Mouse (Mus musculus) bone marrow, adult 2 months (tissue): ENCODE results near the gene Prrc2a. TPM values are rescaled to one million over a fixed set of nuclear protein-coding genes. Genes with fewer than 3 reads are reported as not detected.

Experiments used
- H3K27ac ChIP-seq: fragments of 200-500 bp; 2 replicates; pipeline ENCODE4 v1.5.1; 2012; ENCODE audit warnings: low read depth, mild to moderate bottlenecking, control low read depth, inconsistent platforms, low read length; ENCODE audit not compliant: control insufficient read depth, poor library complexity, insufficient read depth
- H3K4me1 ChIP-seq: fragments of 200-500 bp; 2 replicates; pipeline ENCODE4 v1.6.1; 2011; ENCODE audit warnings: low read length; ENCODE audit not compliant: control insufficient read depth, insufficient read depth
- H3K4me3 ChIP-seq: fragments of 200-500 bp; replicated peaks from 2 replicates; pipeline ENCODE3; 2011; ENCODE audit warnings: mild to moderate bottlenecking, low read depth, low read length, control low read depth; ENCODE audit not compliant: control insufficient read depth
- CTCF ChIP-seq: fragments of 200-500 bp; IDR thresholded peaks from 2 replicates; pipeline ENCODE4 v1.5.1; 2011; ENCODE audit warnings: low read length, control low read depth; ENCODE audit not compliant: control insufficient read depth, insufficient read depth
- POLR2A ChIP-seq: fragments of 200-500 bp; IDR thresholded peaks from 2 replicates; pipeline ENCODE4 v1.6.1; 2011; ENCODE audit warnings: low read depth, mild to moderate bottlenecking, control low read depth, low read length, borderline replicate concordance; ENCODE audit not compliant: control insufficient read depth
- WGBS: fragments of 180-500 bp; shearing (Covaris S2); methylation state at CpG from one replicate; pipeline ENCODE4 v1.1.7; 2018; 5-methylcytosine and 5-hydroxymethylcytosine counted together
- polyA plus RNA-seq: library from polyadenylated mRNA; stranded (reverse); fragments of >200 nt; gene quantifications from 2 replicates; pipeline ENCODE4 v1.2.4, GENCODE M21; 2011; ENCODE audit warnings: low replicate concordance; ENCODE audit not compliant: missing spikeins, insufficient read depth, insufficient read length

Gene Prrc2a
- polyA plus RNA-seq, 1 experiment, result 208 TPM

DNA sequence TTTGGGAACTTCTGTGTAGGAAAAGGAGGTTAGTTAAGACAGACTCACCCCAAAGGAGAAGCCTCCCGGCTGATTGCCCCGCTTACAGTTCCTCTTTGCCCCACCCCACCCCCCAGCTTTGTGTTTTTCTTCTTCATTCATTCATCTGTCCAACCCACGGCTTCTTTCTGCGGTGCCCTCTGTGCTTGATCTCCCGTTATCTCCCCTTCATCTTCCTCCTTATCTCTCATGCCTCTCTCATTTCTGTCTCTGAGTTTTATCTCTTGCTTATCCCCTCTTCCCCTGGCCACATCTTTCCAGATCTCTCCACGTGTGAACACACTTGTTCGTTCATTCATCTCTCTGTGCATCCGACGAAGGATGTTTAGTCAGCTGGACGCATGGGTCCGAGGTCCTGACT is 36.4 kb upstream of the Prrc2a start:
- Histone ChIP-seq H3K27ac (peak overlapping the region; percentile 85), H3K4me3 (peak overlapping the region; percentile 99), H3K4me1 (no peaks in the 10 kb centered on the region)
- no peak for TF ChIP-seq CTCF
- no peak for TF ChIP-seq POLR2A
- WGBS, result 2% methylated on average over 11 of the region's 11 CpGs

GRCm38 (mm10) chr17:35200398-35200797 is 35.7 kb upstream of the Prrc2a start:
- 2% methylated on average over 11 of the region's 11 CpGs for WGBS
- H3K27ac ChIP-seq, result peak overlapping the region; percentile 85
- TF ChIP-seq POLR2A, result peak; percentile 52; the same call in 1 of the 2 replicates
- TF ChIP-seq CTCF, result no peak
- H3K4me1 ChIP-seq, result no peaks in the 10 kb centered on the region
- H3K4me3 ChIP-seq, result peak overlapping the region; percentile 99

DNA sequence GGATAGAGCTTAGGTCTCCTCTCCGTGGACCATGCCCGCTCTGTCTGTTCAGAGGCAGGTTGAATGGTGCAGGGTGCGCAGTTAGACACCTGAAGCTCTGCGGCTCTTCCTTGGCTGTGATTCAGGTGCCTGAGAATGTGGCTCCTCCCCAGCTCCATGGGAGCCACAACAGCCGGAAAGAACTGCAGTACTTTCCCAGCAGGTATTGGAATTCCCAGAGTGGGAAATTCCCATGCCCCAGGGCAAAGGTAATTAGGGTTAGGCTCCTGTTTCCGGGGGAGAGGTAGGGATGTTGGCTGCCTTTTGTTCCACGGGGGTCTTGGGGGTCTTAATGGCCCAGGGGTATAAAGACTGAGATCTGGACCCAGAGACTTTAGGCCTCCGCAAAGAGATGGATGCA is 34.2 kb upstream of the Prrc2a start:
- Histone ChIP-seq H3K27ac (no peak overlapping the region), H3K4me3 (no peak overlapping the region), H3K4me1 (peaks cover 2% of the 10 kb centered on the region; the same call in 1 of the 2 replicates)
- TF ChIP-seq CTCF (no peak), POLR2A (no peak)
- WGBS, result 84% methylated on average over 8 of the region's 8 CpGs

DNA sequence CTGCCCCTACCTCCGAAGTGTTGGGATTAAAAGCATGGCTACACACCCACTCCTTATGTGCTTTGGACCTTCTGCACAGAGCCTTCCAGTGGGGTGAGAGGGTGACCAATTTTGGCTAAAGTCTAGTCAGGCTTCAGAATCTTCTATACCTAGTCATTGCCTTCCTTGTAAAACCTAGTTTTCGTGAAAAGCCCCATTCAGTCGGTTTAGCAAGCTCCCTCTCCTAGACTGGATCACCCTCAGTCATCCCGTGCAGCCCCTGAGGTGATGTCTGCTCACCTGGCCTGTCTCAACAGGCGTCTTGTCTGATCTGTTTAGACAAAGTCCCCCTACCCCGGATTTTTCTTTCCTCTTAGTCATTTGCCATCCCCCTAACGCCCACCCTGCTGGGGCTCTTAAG is 33.3 kb upstream of the Prrc2a start:
- Histone ChIP-seq H3K4me3 (no peak overlapping the region), H3K4me1 (peaks cover 4% of the 10 kb centered on the region; the same call in 1 of the 2 replicates), H3K27ac (no peak overlapping the region)
- no peak for TF ChIP-seq CTCF
- TF ChIP-seq POLR2A, result no peak
- WGBS, result 72% methylated on average over 7 of the region's 7 CpGs

DNA sequence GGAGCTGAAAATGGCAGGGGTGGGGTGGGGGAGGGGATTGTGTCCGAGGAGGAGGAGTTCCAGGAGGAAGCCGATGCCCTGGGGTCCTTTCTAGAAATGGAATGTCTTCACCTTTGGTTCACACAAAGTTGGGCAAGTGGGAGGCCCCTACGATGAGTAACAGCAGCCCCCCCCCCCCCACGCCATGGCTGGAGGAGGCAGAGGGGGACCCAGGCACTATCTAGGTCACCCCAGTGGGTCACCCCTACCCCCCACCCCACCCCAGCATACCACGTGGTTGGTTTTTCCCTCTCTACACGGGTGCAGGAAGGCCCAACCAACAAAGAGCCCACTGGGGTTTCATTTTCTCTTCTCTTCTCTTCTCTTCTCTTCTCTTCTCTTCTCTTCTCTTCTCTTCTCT is 32.4 kb upstream of the Prrc2a start:
- WGBS, result 8% methylated on average over 6 of the region's 6 CpGs
- H3K4me3 ChIP-seq, result no peak overlapping the region

DNA sequence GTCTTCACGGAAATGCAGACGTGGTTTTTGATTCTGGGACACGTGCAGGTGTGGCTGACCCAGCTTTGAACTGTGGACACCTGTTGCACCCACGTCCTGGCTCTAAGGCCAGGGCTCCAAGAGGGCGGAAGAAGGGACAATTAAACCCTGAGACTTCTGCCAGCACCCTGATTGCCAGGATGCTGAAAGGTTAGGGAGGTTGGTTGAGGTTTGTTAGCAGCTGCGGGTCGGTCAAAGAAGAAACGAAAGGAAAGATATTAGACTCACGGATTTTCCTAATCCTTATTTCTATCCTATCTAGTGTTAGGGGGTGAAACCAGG is 31.6 kb upstream of the Prrc2a start:
- Histone ChIP-seq H3K4me1 (peaks cover 8% of the 10 kb centered on the region; the same call in 1 of the 2 replicates), H3K4me3 (peak overlapping the region; percentile 62), H3K27ac (peak overlapping the region; percentile 90; the same call in 1 of the 2 replicates)
- WGBS, result 25% methylated on average over 9 of the region's 9 CpGs
- no peak for TF ChIP-seq POLR2A
- no peak for TF ChIP-seq CTCF

More for the DNA sequence above, 32.4 kb upstream of the Prrc2a start:
- Histone ChIP-seq H3K4me1 (peaks cover 6% of the 10 kb centered on the region; the same call in 1 of the 2 replicates), H3K27ac (no peak overlapping the region)
- TF ChIP-seq POLR2A, result no peak
- TF ChIP-seq CTCF, result no peak

DNA sequence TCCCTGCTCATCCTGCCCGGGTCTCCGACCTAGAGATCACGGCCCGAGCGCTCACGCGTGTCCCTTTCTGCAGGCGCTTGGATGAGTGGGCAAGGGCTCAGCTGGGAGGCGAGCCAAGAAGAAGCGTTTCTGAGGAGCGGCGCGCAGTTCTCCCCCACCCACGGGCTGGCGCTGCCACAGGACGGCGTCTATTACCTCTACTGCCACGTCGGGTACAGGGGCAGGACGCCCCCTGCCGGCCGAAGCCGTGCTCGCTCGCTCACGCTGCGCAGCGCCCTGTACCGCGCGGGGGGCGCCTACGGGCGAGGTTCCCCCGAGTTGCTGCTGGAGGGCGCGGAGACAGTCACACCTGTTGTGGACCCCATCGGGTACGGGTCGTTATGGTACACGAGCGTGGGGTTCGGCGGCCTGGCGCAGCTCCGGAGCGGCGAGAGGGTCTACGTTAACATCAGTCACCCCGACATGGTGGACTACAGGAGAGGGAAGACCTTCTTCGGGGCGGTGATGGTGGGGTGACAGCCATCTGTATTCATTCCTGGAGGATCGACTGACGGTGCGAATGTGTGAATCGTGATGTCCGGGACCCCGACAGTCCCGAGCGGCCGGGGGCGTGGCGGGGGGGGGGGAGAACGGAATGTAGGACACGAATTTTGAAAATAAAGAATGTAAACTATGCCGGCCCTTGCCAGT is 31.1 kb upstream of the Prrc2a start:
- Histone ChIP-seq H3K4me1 (peaks cover 9% of the 10 kb centered on the region; the same call in 1 of the 2 replicates), H3K27ac (peak overlapping the region; percentile 90), H3K4me3 (peak overlapping the region; percentile 62)
- peak; percentile 67; the same call in 1 of the 2 replicates for TF ChIP-seq POLR2A
- TF ChIP-seq CTCF, result peak; percentile 93
- 1% methylated on average over 66 of the region's 66 CpGs for WGBS

DNA sequence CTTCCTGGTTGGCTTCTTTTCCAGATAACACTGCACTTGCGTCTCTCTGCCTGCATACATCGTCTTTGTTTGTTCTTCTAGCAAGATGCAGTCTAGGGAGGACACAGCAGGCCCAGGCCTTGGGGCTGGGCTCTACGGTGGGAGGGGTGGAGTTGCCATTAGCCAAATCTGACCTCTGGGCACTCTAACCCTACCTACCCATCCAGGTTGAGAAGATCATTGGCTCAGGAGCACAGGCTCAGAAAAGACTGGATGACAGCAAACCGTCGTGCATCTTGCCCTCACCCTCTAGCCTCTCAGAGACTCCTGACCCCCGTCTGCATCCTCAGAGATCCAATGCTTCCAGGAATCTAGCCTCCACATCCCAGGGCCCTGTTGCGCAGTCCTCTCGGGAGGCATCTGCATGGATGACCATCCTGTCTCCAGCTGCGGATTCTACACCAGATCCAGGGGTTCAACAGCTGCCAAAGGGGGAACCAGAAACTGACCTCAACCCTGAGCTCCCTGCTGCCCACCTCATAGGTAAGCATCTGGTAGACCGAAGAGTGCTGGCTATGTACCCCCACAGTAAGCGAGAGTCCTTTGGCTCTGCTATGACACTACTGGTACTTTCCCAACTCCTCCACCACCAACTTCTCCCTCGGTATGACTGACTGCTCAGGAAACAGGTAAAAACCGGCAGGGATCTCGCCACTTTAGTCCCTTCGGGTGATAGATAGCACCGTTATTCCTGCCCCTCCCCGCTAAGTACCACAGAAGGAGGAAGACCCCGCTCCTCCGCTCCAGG is 30.3 kb upstream of the Prrc2a start:
- H3K4me1 ChIP-seq, result peaks cover 13% of the 10 kb centered on the region; the same call in 1 of the 2 replicates
- peak overlapping the region; percentile 90 for H3K27ac ChIP-seq
- 20% methylated on average over 19 of the region's 19 CpGs for WGBS
- peak overlapping the region; percentile 62 for H3K4me3 ChIP-seq
- TF ChIP-seq CTCF, result no peak
- TF ChIP-seq POLR2A, result 0 out of 2 replicates have a peak, but pooled peaks have one; percentile 1
